25 mouse cellular contexts compared by ENCODE assay signal in the genomic region with DNA sequence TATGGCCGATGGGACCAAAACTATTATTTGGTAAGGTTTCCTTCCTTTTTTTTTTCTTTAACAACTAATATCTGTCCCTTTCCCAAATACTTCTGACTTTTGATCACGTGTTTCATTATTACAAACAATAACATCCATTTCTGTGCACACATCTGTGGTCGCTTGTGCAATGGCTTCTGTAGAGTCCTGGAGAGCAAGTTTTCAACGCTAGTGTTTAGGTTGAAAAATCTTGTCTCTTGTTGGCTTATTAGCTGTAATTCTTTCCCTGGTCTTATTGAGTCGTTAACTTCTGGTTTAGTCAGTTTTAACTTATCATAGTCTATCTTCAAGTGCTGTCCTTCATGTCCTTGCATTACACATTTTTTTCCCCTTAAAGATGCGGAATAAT. TPM values are rescaled to one million over a fixed set of nuclear protein-coding genes. Genes with fewer than 3 reads are reported as not detected.
A peak's percentile ranks its signal among the peaks of the same experiment; 100 is the strongest.
DNase-seq lines count a peak whose midpoint lies in the region; ATAC-seq and TF ChIP-seq lines count a peak whose summit lies in the region.
"Had no signal": no experiment of that assay in that cellular context is flagged by ENCODE, and none has a peak within 500 bp of the region (broad histone marks: within the 10 kb centered on the region; RNA-seq: fewer than 3 reads in every experiment).

No protein-coding gene starts in this region.

- H3K4me1 ChIP-seq in heart, postnatal 0 days (ENCODE audit: control insufficient read depth, insufficient read depth): no peaks in the 10 kb centered on the region
- H3K4me1 ChIP-seq in liver, embryonic 11.5 days (replicated peaks; ENCODE audit: control insufficient read depth, insufficient read depth, low read length): peaks cover 20% of the 10 kb centered on the region
- H3K4me1 ChIP-seq in liver, postnatal 0 days (ENCODE audit: insufficient read depth): 0 out of 2 replicates have a peak, but pooled peaks cover 9% of the 10 kb centered on the region
- peaks cover 9 to 34% of the 10 kb centered on the region in 2 experiments for H3K4me1 ChIP-seq in MEL (ENCODE audit: control insufficient read depth in 1 of 2, insufficient read depth in 2 of 2, low read length in 2 of 2)
- H3K4me1 ChIP-seq: forebrain, embryonic 13.5 days; hindbrain, embryonic 15.5 days; stomach, embryonic 15.5 days had no signal

- H3K9ac ChIP-seq in heart, postnatal 0 days (replicated peaks; ENCODE audit: low read depth, low read length): no peak overlapping the region
- no peak overlapping the region for H3K9ac ChIP-seq in liver, embryonic 11.5 days (ENCODE audit: low read depth, low read length)
- H3K9ac ChIP-seq in liver, postnatal 0 days (replicated peaks): no peak overlapping the region
- H3K9ac ChIP-seq in MEL (ENCODE audit: control insufficient read depth, low read depth, low read length, poor library complexity, severe bottlenecking): peak overlapping the region; percentile 77
- H3K9ac ChIP-seq: forebrain, embryonic 13.5 days; hindbrain, embryonic 15.5 days; limb, embryonic 12.5 days; neural tube, embryonic 12.5 days; stomach, embryonic 15.5 days had no signal

- TF ChIP-seq EP300 in heart, postnatal 0 days (IDR thresholded peaks at IDR 0.05; ENCODE audit: low read depth): no peak
- TF ChIP-seq EP300 in liver, postnatal 0 days (IDR thresholded peaks at IDR 0.05; ENCODE audit: low read depth): no peak
- no peak for TF ChIP-seq EP300 in MEL (IDR thresholded peaks at IDR 0.05; ENCODE audit: low read depth in 1 of 2, low read length in 2 of 2)

- H3K4me2 ChIP-seq in heart, postnatal 0 days (ENCODE audit: low read depth, low read length): no peak overlapping the region
- H3K4me2 ChIP-seq in liver, embryonic 11.5 days: peak overlapping the region; percentile 28; the same call in 1 of the 2 replicates
- H3K4me2 ChIP-seq in liver, postnatal 0 days (ENCODE audit: low read depth, low read length): no peak overlapping the region
- H3K4me2 ChIP-seq in myocyte (ENCODE audit: low read depth): no peak overlapping the region
- H3K4me2 ChIP-seq: forebrain, embryonic 13.5 days; hindbrain, embryonic 15.5 days; limb, embryonic 12.5 days; neural tube, embryonic 12.5 days had no signal

- H3K79me2 ChIP-seq in MEL (ENCODE audit: control insufficient read depth, insufficient read depth, low read length, poor library complexity) (no peaks in the 10 kb centered on the region; the same call in 1 of the 2 replicates), myocyte (ENCODE audit: control insufficient read depth, insufficient read depth) (no peaks in the 10 kb centered on the region)

- H3ac ChIP-seq in myocyte (ENCODE audit: control insufficient read depth, insufficient read length): no peak overlapping the region

- no peak overlapping the region for H3K27ac ChIP-seq in heart, postnatal 0 days (ENCODE audit: low read depth)
- no peak overlapping the region for H3K27ac ChIP-seq in liver, embryonic 11.5 days (ENCODE audit: low read depth, low read length)
- no peak overlapping the region for H3K27ac ChIP-seq in liver, postnatal 0 days (ENCODE audit: low read depth)
- no peak overlapping the region for H3K27ac ChIP-seq in MEL (ENCODE audit: control insufficient read depth, low read depth, low read length)
- H3K27ac ChIP-seq: forebrain, embryonic 13.5 days; hindbrain, embryonic 15.5 days; limb, embryonic 12.5 days; macrophage; neural tube, embryonic 12.5 days; stomach, embryonic 15.5 days had no signal

- TF ChIP-seq CTCF in heart, postnatal 0 days (IDR thresholded peaks at IDR 0.05; ENCODE audit: low read depth): no peak
- no peak for TF ChIP-seq CTCF in liver, postnatal 0 days (IDR thresholded peaks at IDR 0.05; ENCODE audit: low read depth)
- no peak for TF ChIP-seq CTCF in MEL (IDR thresholded peaks at IDR 0.05 in 2 of 3, conservative IDR thresholded peaks at IDR 0.05 in 1 of 3; ENCODE audit: control insufficient read depth in 1 of 3, insufficient read depth in 1 of 3, low read depth in 2 of 3, low read length in 3 of 3, poor library complexity in 1 of 3, severe bottlenecking in 1 of 3)

- ATAC-seq in heart, postnatal 0 days (ENCODE audit: insufficient read depth, low read depth): no peak
- ATAC-seq in liver, embryonic 11.5 days (replicated peaks; ENCODE audit: low FRiP score): no peak
- no peak for ATAC-seq in liver, postnatal 0 days
- no peak for ATAC-seq in megakaryocyte, adult 5-6 weeks (ENCODE audit: poor library complexity, severe bottlenecking)
- ATAC-seq: activated CD4-positive, CD25-positive, alpha-beta regulatory T cell, adult 4 months; CD4-positive, CD25-positive, alpha-beta regulatory T cell, adult 4 months; forebrain, embryonic 13.5 days; intestine, postnatal 0 days; midbrain, embryonic 16.5 days had no signal

- 55% methylated on average over 6 of the region's 6 CpGs for WGBS in heart, postnatal 0 days
- WGBS in liver, embryonic 11.5 days: 51% methylated on average over 6 of the region's 6 CpGs
- 40% methylated on average over 6 of the region's 6 CpGs for whole genome bisulfite sequencing in liver, postnatal 0 days (ENCODE audit: insufficient replicate concordance)

- no peaks in the 10 kb centered on the region for H3K36me3 ChIP-seq in heart, postnatal 0 days (replicated peaks; ENCODE audit: control insufficient read depth, insufficient read depth, low read length)
- no peaks in the 10 kb centered on the region for H3K36me3 ChIP-seq in liver, embryonic 11.5 days (ENCODE audit: control insufficient read depth, insufficient read depth, low read length)
- no peaks in the 10 kb centered on the region for H3K36me3 ChIP-seq in liver, postnatal 0 days (replicated peaks; ENCODE audit: insufficient read depth, low read length)
- peaks cover 0 to 32% of the 10 kb centered on the region in 2 experiments; a peak in 2 of 4 replicates for H3K36me3 ChIP-seq in MEL (ENCODE audit: control insufficient read depth in 1 of 2, insufficient read depth in 2 of 2, low read length in 2 of 2)
- no peaks in the 10 kb centered on the region for H3K36me3 ChIP-seq in myocyte (ENCODE audit: control insufficient read depth, insufficient read depth)
- H3K36me3 ChIP-seq: hindbrain, embryonic 15.5 days; limb, embryonic 12.5 days; neural tube, embryonic 12.5 days; stomach, embryonic 15.5 days had no signal

- H3K27me3 ChIP-seq in heart, postnatal 0 days (ENCODE audit: control insufficient read depth, insufficient read depth, low read length): peaks cover 94% of the 10 kb centered on the region
- peaks cover 60% of the 10 kb centered on the region for H3K27me3 ChIP-seq in liver, embryonic 11.5 days (replicated peaks; ENCODE audit: control insufficient read depth, insufficient read depth, low read length)
- H3K27me3 ChIP-seq in liver, postnatal 0 days (ENCODE audit: insufficient read depth, low read length): peaks cover 75% of the 10 kb centered on the region
- H3K27me3 ChIP-seq in MEL (ENCODE audit: control insufficient read depth in 1 of 2, insufficient read depth in 2 of 2, low read length in 2 of 2) (no peaks in the 10 kb centered on the region), myocyte (ENCODE audit: control insufficient read depth, insufficient read depth, insufficient read length) (peaks cover 2% of the 10 kb centered on the region)

- peak; percentile 4 for DNase-seq in heart, postnatal 0 days (ENCODE audit: low spot score)
- no peak for DNase-seq in heart, adult 8-10 months (ENCODE audit: low spot score)
- DNase-seq in liver, embryonic 11.5 days (ENCODE audit: low spot score): no peak
- DNase-seq in liver, postnatal 0 days: no peak
- no peak for DNase-seq in MEL (ENCODE audit: low read depth, low spot score)
- DNase-seq: adrenal gland, adult 2 months; adrenal gland, postnatal 36 days; cerebellum, adult 2 months; kidney, adult 9 months; kidney, postnatal 10 days; right cerebral cortex, postnatal 14 days; thymus, postnatal 25 days had no signal

- no peak for TF ChIP-seq RAD21 in MEL (IDR thresholded peaks at IDR 0.05; ENCODE audit: low read depth, low read length)

- H3K4me3 ChIP-seq in heart, postnatal 0 days (ENCODE audit: low read depth, low read length): no peak overlapping the region
- H3K4me3 ChIP-seq in liver, embryonic 11.5 days (ENCODE audit: low read depth, low read length): no peak overlapping the region
- H3K4me3 ChIP-seq in liver, postnatal 0 days (ENCODE audit: low read depth, low read length): no peak overlapping the region
- H3K4me3 ChIP-seq in MEL (ENCODE audit: control insufficient read depth in 1 of 2, insufficient read depth in 1 of 2, low read depth in 2 of 2, low read length in 2 of 2) (peak overlapping the region; percentile 40 to 70), myocyte (peak overlapping the region; percentile 11)
- H3K4me3 ChIP-seq: erythroblast, embryonic 14.5 days; forebrain, embryonic 13.5 days; hindbrain, embryonic 15.5 days; limb, embryonic 12.5 days; neural tube, embryonic 12.5 days had no signal

- H3K9me3 ChIP-seq in heart, postnatal 0 days (replicated peaks; ENCODE audit: control insufficient read depth, low read length): 0 out of 2 replicates have a peak, but pooled peaks cover 4% of the 10 kb centered on the region
- H3K9me3 ChIP-seq in liver, embryonic 11.5 days (ENCODE audit: control insufficient read depth, low read length): no peaks in the 10 kb centered on the region
- no peaks in the 10 kb centered on the region for H3K9me3 ChIP-seq in liver, postnatal 0 days (ENCODE audit: low read length)
- no peaks in the 10 kb centered on the region for H3K9me3 ChIP-seq in MEL (replicated peaks; ENCODE audit: insufficient read depth, low read length)
- H3K9me3 ChIP-seq: forebrain, embryonic 13.5 days; hindbrain, embryonic 15.5 days; limb, embryonic 12.5 days; neural tube, embryonic 12.5 days; stomach, embryonic 15.5 days had no signal

- TF ChIP-seq POLR2A in MEL (IDR thresholded peaks at IDR 0.05; ENCODE audit: control insufficient read depth in 1 of 2, insufficient read depth in 1 of 2, low read depth in 1 of 2, low read length in 2 of 2, poor library complexity in 1 of 2): no peak
- TF ChIP-seq POLR2A in myocyte (IDR thresholded peaks at IDR 0.05; ENCODE audit: insufficient read length, low read depth): no peak

TF ChIP-seq in MEL, 35 proteins besides CTCF, POLR2A, EP300 and RAD21 (continues in another document):
- TF ChIP-seq GATA1 (IDR thresholded peaks at IDR 0.05; ENCODE audit: low read depth, low read length): no peak

TF ChIP-seq in myocyte, 11 proteins besides CTCF, POLR2A, EP300 and RAD21 (continues in another document):
- no peak for TF ChIP-seq POLR2AphosphoS2 (IDR thresholded peaks at IDR 0.05; ENCODE audit: insufficient read length, low read depth)

RNA-seq across cellular contexts. Expression of a gene that starts 41.4 kb away (rescaled TPM):
- total RNA-seq in heart, postnatal 0 days (2014; rRNA removed; ENCODE audit: low replicate concordance): 1.1 and 3.0 TPM in 2 replicates
- polyA plus RNA-seq in heart, postnatal 0 days (2015; fragmentation: Nextera tagmentation; extraction: Ambion mirVana): 1.2 and 1.5 TPM in 2 replicates
- total RNA-seq in heart, adult 8-10 months (2022): 1 to 10 TPM in 1 of 4 experiments, under 1 TPM in 3; 0.38 to 1.1 (median 0.66) TPM
- 4.1 TPM in 2 replicates for polyA plus RNA-seq in liver, embryonic 11.5 days (2014; fragmentation: Nextera tagmentation; extraction: Ambion mirVana)
- polyA plus RNA-seq in liver, postnatal 0 days (2015; fragmentation: Nextera tagmentation; extraction: Ambion mirVana): 6.2 and 8.7 TPM in 2 replicates
- total RNA-seq in MEL (2012; rRNA removed): 3.4 and 4.7 TPM in 2 replicates
- polyA plus RNA-seq in MEL (2012; ENCODE audit: insufficient read depth in 1 of 2, insufficient read length in 2 of 2, low read depth in 1 of 2, low replicate concordance in 2 of 2, missing spikeins in 1 of 2) (1 to 10 TPM in 1 of 2 experiments, not detected in 1; 2.8 TPM), myocyte (2012; fragmentation: generic; extraction: Trizol) (0.05 TPM)
- 15.7 and 25.4 TPM in 2 replicates for total RNA-seq in megakaryocyte, adult 5-6 weeks (2015)
- 24.5 and 27.9 TPM in 2 replicates for total RNA-seq in megakaryocyte, adult 5-6 weeks (2017)
- polyA plus RNA-seq: activated CD4-positive, CD25-positive, alpha-beta regulatory T cell, adult 4 months; erythroblast, embryonic 14.5 days had no signal

Comparison
In these comparisons a context has a peak if more than half of its experiments do, and no peak if none do; other contexts are left out.
1. H3K4me3 ChIP-seq: peak in MEL (2 of 2) and myocyte (single experiment); none in heart, postnatal 0 days (single experiment), liver, embryonic 11.5 days (single experiment) and liver, postnatal 0 days (single experiment).